22 mouse cellular contexts compared by ENCODE assay signal in genomic region chr14:103966293-103966692, GRCm38 (mm10).
A peak's percentile ranks its signal among the peaks of the same experiment; 100 is the strongest.
DNase-seq lines count a peak whose midpoint lies in the region; ATAC-seq and TF ChIP-seq lines count a peak whose summit lies in the region.
"Had no signal": no experiment of that assay in that cellular context is flagged by ENCODE, and none has a peak within 500 bp of the region (broad histone marks: within the 10 kb centered on the region; RNA-seq: fewer than 3 reads in every experiment).

No protein-coding gene starts in this region.

- TF ChIP-seq EP300 in heart, adult 2 months (IDR thresholded peaks at IDR 0.05; ENCODE audit: insufficient read depth, low read depth, low read length), result no peak

- no peak overlapping the region for H3K4me3 ChIP-seq in heart, adult 2 months
- H3K4me3 ChIP-seq in midbrain, embryonic 10.5 days, result no peak overlapping the region
- no peak overlapping the region for H3K4me3 ChIP-seq in midbrain, embryonic 15.5 days
- H3K4me3 ChIP-seq: embryonic facial prominence, embryonic 13.5 days; embryonic facial prominence, embryonic 15.5 days; erythroblast, embryonic 14.5 days; forebrain, embryonic 13.5 days; forebrain, embryonic 15.5 days had no signal

- no peak overlapping the region for H3K27ac ChIP-seq in heart, adult 2 months
- H3K27ac ChIP-seq in midbrain, embryonic 10.5 days (replicated peaks), result 0 out of 2 replicates have a peak overlapping the region, but pooled peaks have one; percentile 17
- no peak overlapping the region for H3K27ac ChIP-seq in midbrain, embryonic 15.5 days
- H3K27ac ChIP-seq: embryonic facial prominence, embryonic 13.5 days; embryonic facial prominence, embryonic 15.5 days; forebrain, embryonic 13.5 days; forebrain, embryonic 15.5 days had no signal

- TF ChIP-seq POLR2A in heart, adult 2 months (IDR thresholded peaks at IDR 0.05; ENCODE audit: insufficient read depth, low read depth, low read length), result no peak

- peak; percentile 50 for DNase-seq in heart, adult 11 months
- no peak for DNase-seq in heart, adult 2 months
- no peak for DNase-seq in midbrain, embryonic 10.5 days (ENCODE audit: low spot score)
- DNase-seq in embryo, embryonic 9.5 days (ENCODE audit: extremely low spot score), result peak; percentile 25
- DNase-seq in gastrocnemius, postnatal 25 days, result no peak
- no peak for DNase-seq in lung, adult 18-20 months
- DNase-seq: adrenal gland, adult 2 months; adrenal gland, postnatal 10 days; adrenal gland, postnatal 25 days; cerebellum, adult 11 months; cerebellum, adult 18-20 months; cerebellum, adult 8-10 months; cerebellum, adult 9-11 months; cerebellum, postnatal 14 days; cerebellum, postnatal 36 days; forebrain, postnatal 0 days had no signal

- 77% methylated on average over 2 of the region's 2 CpGs for WGBS in heart, adult 2 months
- 67% methylated on average over 2 of the region's 2 CpGs for WGBS in midbrain, embryonic 10.5 days
- 55% methylated on average over 2 of the region's 2 CpGs for WGBS in midbrain, embryonic 15.5 days

- no peaks in the 10 kb centered on the region for H3K27me3 ChIP-seq in heart, adult 2 months (ENCODE audit: control insufficient read depth, insufficient read depth, low read length)
- H3K27me3 ChIP-seq in midbrain, embryonic 10.5 days (ENCODE audit: low read depth, poor library complexity, severe bottlenecking), result no peaks in the 10 kb centered on the region
- no peaks in the 10 kb centered on the region for H3K27me3 ChIP-seq in midbrain, embryonic 15.5 days (replicated peaks)
- H3K27me3 ChIP-seq: embryonic facial prominence, embryonic 13.5 days; embryonic facial prominence, embryonic 15.5 days; forebrain, embryonic 13.5 days; forebrain, embryonic 15.5 days had no signal

- no peak overlapping the region for H3K4me2 ChIP-seq in midbrain, embryonic 15.5 days
- H3K4me2 ChIP-seq: embryonic facial prominence, embryonic 13.5 days; embryonic facial prominence, embryonic 15.5 days; forebrain, embryonic 13.5 days; forebrain, embryonic 15.5 days had no signal

- intact Hi-C loops in heart, adult 2 months (cut with DNase I), result no loop called here

- TF ChIP-seq CTCF in heart, adult 2 months (IDR thresholded peaks at IDR 0.05), result no peak

- no peak for ATAC-seq in midbrain, embryonic 15.5 days (replicated peaks)
- ATAC-seq: forebrain, embryonic 13.5 days; forebrain, embryonic 15.5 days; forebrain, postnatal 0 days had no signal

- H3K9ac ChIP-seq in heart, adult 2 months (ENCODE audit: low read depth, low read length), result no peak overlapping the region
- no peak overlapping the region for H3K9ac ChIP-seq in midbrain, embryonic 15.5 days
- H3K9ac ChIP-seq: embryonic facial prominence, embryonic 13.5 days; embryonic facial prominence, embryonic 15.5 days; forebrain, embryonic 13.5 days; forebrain, embryonic 15.5 days; forebrain, postnatal 0 days had no signal

- no peaks in the 10 kb centered on the region for H3K36me3 ChIP-seq in heart, adult 2 months (ENCODE audit: control insufficient read depth, insufficient read depth, low read length)
- H3K36me3 ChIP-seq in midbrain, embryonic 10.5 days, result no peaks in the 10 kb centered on the region
- H3K36me3 ChIP-seq in midbrain, embryonic 15.5 days (replicated peaks), result no peaks in the 10 kb centered on the region
- H3K36me3 ChIP-seq: embryonic facial prominence, embryonic 13.5 days; embryonic facial prominence, embryonic 15.5 days; forebrain, embryonic 15.5 days had no signal

- H3K4me1 ChIP-seq in heart, adult 2 months (ENCODE audit: control insufficient read depth, insufficient read depth, low read length), result no peaks in the 10 kb centered on the region
- peaks cover 8% of the 10 kb centered on the region for H3K4me1 ChIP-seq in midbrain, embryonic 10.5 days
- H3K4me1 ChIP-seq in midbrain, embryonic 15.5 days, result no peaks in the 10 kb centered on the region
- H3K4me1 ChIP-seq: embryonic facial prominence, embryonic 13.5 days; embryonic facial prominence, embryonic 15.5 days; forebrain, embryonic 13.5 days; forebrain, embryonic 15.5 days had no signal

- H3K79me2 ChIP-seq in heart, adult 2 months (replicated peaks; ENCODE audit: control insufficient read depth, insufficient read depth, low read length), result no peaks in the 10 kb centered on the region

- H3K9me3 ChIP-seq in midbrain, embryonic 10.5 days (replicated peaks), result no peaks in the 10 kb centered on the region
- no peaks in the 10 kb centered on the region for H3K9me3 ChIP-seq in midbrain, embryonic 15.5 days
- H3K9me3 ChIP-seq: embryonic facial prominence, embryonic 13.5 days; embryonic facial prominence, embryonic 15.5 days; forebrain, embryonic 13.5 days; forebrain, embryonic 15.5 days had no signal

Comparison
In these comparisons a context has a peak if more than half of its experiments do, and no peak if none do; other contexts are left out.
1. DNase-seq: peak in heart, adult 11 months (single experiment) and embryo, embryonic 9.5 days (single experiment); none in heart, adult 2 months (0 of 2), midbrain, embryonic 10.5 days (single experiment), gastrocnemius, postnatal 25 days (single experiment) and lung, adult 18-20 months (0 of 2).